Mouse (Mus musculus) 3T3-L1 (cell line): ENCODE measurements at regions not wholly inside any gene's neighbourhood (a gene's known extent, or its start where the extent isn't known, plus 50 kb on each side); places are given as distances from the start of the nearest gene placed in this dataset.
"Not testable (repeated sequence)": the region's sequence is repeated elsewhere in the genome, so short reads cannot be mapped to it uniquely, and the experiment has no call there.

Experiments used
- DNase-seq: peaks from one replicate; pipeline ENCODE4 v3.0.0-alpha.2; 2015; ENCODE audit warnings: low read depth, low spot score

DNA sequence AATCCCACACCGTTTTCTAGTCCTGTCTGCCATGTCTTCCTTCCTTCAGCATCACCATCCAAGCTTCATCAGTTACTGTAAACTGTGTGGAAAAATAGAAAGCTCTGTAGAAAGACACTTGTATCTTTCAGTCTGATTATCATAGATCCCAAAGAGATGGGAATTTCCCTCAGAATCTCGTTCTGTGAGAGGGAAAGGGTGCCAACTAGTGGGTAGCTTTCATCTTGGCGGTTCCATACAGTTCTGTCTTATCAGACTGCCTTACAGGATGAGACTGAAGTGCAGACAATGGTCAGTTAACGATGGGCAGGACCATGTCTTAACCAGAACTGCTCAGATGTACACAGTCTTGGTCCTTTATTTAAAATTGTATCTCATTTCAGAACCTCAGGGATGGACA lies 243.9 kb downstream of the Gadd45g start:
- DNase-seq = no peak

DNA sequence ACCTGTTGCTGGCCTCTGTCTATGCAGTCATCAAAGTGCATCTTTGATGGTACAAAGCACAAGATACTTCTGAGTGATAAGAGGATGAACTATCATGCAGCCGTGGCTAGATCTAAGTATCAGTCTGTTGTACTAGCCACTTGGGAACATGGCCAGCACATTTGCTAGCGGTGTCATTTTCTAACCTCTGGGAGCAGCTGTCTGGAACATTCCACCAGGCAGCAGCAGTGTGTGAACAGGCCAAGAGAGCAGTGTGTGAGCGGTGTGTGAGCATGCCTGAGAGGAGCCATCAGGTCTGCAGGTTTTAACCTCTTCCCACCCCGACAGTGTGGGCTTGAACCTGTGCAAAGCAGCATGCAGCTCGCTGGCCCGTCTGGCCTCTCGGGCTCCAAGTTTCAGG lies 248.3 kb downstream of the Gadd45g start:
- DNase-seq = no peak

DNA sequence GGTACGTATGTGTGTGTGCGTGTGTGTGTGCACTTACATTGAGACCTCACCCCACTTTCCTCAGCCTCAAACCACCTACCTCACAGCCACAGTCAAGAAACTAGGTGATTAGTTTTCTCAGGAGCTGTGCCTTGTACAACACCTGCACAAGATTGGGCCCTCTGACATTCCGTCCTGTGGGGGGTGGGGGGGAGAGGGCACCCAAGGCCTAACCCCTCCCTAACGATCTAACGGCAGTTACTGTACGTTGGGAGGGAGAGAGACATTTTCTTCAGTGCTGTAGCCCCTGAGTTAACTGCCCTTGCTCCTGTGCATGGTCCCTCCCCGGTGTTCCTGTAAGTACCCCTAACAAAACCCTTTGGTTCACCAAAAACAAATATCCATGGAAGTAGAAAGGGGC lies 250.0 kb downstream of the Gadd45g start:
- no peak for DNase-seq

DNA sequence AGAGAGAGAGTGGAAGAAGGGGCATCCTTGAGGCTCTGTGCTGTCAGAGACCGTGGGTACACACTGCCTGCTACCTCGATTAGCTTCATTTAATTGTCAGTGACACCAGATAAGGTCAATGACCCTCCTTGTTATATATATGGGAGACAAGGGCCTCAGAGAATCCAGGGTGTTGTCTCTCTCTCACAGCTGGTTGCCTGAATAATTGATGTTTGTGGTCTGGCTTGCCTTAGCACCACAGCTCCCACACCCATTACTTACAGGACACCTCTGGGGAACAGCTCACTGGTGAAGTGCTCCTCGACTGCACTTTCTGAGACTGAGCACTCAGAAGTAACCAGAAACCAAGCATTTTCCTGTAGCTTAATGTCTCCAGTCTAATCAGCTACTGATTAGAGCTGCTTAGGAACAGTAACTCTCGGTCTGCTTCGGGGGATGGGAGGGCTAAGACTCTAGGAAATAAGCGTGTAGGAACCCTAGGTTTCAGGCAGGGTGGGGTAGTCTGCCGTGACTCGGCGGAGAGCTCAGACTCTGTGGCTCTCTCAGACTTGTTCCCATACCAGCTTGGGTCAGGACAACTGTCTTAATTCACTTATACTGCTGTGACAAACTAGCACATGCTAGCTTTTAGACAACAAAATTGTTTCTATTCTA lies 259.6 kb downstream of the Gadd45g start:
- DNase-seq = no peak

DNA sequence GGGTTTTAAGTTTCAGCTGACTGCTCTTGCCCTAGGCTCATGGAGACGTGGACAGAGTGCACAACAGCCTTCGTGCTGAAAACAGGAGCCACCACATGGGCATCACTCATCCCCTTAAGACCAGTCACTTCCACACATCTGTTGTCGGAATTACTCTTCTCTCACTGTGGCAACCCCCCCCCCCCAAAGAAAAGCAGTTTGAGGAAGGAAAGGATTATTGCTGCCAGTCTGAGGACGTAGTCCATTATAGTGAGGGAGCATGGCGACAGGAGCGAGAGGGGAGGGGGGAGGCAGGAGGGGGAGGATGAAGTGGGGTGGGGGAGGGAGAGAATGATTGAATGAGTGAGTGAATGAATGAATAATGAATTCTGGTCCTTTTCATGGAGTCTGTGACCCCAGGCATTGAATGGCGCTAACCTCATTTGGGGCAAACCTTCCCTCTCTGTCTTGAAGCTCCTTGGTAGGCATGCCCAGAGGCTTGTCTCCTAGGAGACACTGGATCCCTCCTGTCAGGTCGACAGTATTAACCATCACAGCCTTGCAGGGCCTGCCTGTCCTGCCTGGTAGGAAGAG lies 262.0 kb downstream of the Gadd45g start:
- no peak for DNase-seq

DNA sequence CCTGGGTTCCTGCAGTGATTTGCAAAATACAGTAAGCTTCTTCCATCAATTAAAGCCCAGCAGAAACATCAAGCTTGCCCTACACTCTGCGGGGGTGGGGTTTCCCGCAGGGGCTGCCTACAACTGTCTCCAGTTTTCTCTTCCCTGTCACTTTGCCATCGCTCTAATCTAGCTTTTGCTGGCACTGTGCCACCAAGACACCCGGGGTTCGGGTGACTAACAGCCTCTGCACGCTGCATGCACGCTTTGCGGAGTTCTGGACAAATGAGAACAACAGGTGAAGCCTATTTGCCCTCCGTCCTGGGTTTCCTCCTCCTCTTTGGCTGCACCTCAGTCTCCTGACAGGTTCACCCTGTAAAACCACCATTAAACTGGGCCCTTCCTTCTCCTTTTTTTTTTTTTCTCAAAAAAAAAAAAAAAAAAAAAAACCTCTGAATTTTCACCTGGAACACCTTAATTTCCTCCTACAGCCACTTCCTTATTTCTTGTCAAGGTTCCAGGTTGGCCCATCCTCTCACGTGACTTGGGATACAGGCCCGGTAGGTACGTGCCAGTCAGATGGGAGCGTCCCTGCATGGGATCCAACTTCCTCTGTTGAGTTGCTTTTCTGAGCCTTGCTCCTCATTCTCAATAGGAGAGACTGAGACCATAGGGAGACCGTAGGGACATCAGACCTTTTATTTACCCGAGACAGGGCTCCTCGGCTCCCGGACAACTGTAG lies 262.7 kb downstream of the Gadd45g start:
- no peak for DNase-seq

DNA sequence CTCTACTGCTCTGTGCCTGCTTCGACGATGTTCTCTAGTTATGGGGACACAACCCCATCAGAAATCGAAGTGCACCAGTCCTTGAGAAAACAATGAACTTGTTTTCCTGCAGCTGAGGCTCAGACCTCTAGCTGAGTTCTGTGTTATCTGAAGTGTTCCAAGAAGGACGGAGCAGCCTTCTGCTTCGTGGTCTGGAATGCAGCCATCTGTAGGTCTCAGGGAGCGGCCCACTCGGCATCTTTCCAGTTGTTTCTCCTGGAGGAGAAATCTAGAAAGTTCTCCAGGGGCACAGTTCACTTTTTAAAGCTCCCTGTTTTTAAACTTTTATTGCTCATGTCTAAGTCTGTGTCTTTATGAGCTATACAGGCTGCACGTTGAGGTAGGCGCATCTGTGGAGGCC lies 264.3 kb downstream of the Gadd45g start:
- DNase-seq = peak; percentile 61

DNA sequence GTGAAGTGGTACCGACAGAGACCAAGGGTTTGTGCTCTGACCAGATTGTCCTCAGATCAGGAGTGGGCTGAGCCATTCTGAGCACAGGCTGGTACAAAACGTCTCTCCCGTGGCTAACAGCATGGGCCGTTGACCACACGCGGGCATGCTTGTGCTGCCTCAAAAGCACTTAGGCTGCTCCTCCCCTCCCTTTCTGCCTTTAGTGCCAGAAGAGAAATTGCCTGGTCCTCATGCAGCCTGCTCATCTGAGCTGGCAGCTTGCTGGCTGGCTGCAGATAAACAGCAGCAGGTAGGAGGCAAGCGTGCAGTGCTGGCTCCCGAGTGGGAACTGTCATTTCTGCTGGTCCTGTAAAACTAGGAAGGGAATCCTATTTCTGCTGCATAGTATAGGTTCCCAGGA lies 267.1 kb downstream of the Gadd45g start:
- no peak for DNase-seq

DNA sequence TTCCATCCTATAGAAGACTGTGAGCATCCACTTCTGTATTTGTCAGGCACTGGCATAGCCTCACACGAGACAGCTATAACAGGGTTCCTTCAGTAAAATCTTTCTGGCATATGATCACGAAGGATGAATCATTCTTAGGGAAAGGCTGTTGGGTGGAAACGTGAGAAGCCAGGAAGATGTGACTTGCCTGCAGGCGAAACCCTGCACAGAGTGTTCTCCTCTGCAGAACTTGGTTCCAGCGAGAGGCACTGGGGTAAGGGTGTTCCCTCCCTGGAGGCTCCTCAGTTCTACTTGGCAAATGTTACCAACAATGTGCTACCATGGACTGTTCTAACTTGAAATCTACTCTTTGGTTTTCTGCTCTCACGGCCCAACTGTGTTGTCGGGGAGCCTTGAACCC lies 268.0 kb downstream of the Gadd45g start:
- DNase-seq = peak; percentile 79

DNA sequence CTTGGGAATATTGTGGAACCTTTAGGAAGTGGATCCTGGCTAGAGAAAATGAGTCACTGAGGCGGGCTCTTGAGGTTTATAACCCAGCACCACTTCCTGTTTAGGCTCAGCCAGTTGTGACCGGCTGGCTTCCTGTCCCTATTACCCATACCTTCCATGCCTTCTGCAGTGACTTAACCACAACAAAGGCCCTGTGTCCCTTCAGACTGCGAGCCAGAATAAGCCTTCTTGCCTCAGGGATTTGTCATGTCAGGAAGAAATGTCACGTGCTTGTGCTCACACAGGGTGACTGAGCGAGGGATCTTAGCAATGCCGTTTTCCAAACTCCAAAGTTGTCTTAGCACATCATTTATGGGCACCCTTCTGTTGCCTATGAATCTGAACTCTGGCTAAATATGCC lies 268.5 kb downstream of the Gadd45g start:
- peak; percentile 50 for DNase-seq

DNA sequence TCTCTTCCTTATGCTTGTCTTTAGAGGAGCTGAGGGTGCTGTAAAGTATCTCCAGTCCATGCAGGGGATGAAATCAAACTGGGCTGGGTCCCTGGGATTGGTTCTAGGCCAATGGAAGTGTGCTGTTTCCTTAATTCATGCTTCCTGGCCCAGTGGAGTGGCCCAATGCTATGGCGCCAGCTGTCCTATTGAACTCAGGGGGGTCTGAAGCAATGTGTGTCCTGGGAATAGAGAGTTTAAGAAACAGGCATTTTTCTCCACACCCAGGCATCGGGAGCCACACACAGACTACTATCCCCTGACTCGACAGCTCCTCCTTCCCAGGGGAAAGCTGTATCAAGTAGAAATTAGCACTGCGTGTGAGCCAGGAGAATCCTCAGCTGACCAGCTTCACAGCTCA lies 269.8 kb downstream of the Gadd45g start:
- peak; percentile 42 for DNase-seq

DNA sequence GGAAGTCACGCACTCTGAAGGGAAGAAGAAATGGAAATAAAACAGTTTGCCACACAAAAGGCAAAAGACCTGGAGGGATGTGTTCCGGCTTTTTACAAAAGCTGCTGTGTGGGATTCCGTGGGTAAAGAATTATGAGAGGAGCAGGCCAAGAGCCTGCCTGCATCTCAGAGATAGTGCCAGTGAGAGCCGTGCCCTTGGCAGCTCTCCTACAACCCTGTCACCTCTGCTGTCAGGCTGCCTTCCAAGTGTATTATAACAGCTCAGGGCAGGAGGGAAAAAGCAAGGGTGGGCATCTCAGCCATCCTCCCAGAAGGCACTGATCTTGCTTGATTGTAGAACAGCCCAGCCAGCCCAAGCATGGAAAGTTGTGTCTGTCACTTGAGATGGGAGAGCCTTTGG lies 270.3 kb downstream of the Gadd45g start:
- peak; percentile 24 for DNase-seq

DNA sequence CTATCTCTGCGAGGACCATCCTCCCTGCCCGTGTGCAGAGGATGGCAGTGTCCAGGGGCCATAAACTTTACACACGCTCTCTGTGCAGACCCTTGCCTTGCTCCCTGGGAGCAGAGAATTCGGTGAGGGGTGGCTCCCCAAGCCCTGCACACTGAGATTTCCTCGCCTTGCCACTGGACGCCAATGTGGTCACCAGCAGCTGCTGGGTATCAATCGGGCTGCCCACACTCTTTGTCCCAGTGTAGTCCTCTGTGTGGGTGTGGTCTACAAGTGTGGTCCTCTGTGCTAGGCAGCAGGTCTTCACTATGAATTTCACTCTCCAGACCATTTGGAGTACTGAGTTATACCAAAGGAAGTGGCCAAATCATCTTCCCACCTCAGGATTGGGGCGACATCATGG lies 274.3 kb downstream of the Gadd45g start:
- DNase-seq = no peak

DNA sequence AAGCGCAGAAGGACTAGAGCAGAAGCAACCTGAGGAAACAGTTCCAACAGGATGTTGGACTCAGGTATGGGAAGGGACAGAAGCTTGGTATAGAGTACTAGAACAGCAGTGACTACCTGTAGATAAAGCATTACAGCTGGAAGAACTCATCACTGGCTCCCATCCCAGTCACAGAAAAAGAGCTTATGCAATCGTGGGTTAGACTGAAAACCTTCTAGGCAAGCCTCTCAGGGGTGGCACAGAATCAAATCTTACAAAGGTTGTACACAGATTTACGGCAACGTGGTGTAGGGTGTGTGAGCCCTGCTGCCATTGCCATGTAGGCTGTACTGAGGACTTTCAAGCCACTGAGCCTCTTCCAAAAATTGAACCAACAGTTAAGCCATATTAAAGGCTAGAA lies 278.6 kb downstream of the Gadd45g start:
- DNase-seq = peak; percentile 26

DNA sequence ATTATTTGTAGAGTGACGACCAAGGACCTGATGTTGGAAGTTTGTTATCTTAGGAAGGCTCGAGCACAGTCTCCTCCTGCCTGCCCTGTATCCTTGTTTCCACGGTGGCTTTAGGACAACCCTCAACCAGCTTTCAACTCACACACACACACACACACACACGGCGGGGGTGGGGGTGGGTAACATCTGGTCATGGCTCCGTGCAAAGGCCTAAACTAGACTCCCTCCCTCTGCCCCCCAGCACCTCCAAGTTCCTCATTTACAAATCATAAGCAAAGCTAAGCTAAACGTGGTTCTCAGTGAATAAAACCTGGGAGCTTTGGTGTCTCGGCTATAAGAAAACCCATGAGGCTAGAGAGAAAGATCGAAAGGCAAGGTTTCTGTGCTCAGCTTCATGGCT lies 281.3 kb downstream of the Gadd45g start:
- no peak for DNase-seq

DNA sequence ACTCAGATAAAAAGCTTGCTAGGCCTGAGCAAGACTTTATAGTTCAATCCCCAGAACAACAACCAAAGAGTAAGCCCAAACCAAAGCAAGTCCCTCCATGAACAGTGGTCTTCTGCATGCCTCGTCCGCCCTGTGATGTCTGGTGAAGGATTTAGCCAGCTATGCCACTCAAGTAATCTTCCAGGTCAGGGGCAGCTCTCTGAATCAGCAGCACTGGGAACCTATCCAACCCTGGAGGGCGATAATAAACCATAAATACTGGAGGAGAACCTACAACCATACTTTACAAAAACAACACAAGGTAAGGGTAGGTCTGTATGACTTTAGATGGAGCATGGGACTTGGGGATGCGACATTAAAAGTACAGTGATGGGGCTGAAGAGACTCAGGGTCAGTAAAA lies 283.0 kb downstream of the Gadd45g start:
- DNase-seq = peak; percentile 52

DNA sequence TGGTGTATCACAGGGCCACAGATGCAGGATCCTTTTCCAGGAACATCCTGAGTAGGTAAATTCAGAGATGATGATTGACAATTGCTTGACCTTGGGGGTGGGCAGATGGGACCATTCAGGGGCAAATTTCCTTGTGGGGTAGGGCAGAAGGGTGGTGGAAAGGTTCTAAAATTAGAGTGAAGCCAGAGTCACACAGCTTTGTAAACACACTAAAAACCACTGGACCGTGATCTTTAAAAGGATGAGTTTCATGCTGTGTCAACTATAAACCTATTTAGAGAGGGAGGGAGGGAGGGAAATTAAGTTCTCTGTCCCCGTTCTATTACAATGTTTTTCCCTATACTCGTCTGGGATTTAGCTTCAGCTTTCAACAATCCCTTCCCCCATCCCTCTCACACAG lies 286.7 kb downstream of the Gadd45g start:
- no peak for DNase-seq

DNA sequence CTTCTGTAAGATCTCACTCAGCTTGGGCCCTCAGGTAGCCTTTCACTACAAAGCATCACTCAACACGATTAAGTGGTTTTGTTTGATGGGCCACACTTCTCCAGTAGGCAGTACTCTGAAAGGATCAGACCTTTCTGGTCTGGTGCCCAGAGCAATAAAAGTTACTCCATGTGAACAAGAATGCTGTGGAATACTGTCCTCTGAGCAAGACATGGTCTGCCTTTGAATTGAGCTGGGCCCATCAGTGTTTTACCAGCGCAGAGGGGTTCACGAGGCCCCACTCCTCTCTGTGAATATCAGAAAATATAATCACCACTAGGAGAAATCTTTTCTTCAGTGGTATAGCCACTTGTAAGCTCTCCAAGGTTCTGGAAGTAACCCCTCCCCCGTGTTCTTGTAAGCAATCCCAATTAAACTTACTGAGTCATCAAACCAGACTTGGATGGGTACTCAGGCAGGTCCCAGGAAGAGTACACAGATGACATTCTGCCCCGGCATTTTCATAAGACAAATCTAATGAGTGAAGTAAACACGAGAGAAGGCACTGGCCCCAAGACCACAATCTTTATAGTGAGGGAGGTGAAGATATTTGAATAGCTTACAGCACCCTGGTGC lies 292.0 kb downstream of the Gadd45g start:
- peak; percentile 55 for DNase-seq

DNA sequence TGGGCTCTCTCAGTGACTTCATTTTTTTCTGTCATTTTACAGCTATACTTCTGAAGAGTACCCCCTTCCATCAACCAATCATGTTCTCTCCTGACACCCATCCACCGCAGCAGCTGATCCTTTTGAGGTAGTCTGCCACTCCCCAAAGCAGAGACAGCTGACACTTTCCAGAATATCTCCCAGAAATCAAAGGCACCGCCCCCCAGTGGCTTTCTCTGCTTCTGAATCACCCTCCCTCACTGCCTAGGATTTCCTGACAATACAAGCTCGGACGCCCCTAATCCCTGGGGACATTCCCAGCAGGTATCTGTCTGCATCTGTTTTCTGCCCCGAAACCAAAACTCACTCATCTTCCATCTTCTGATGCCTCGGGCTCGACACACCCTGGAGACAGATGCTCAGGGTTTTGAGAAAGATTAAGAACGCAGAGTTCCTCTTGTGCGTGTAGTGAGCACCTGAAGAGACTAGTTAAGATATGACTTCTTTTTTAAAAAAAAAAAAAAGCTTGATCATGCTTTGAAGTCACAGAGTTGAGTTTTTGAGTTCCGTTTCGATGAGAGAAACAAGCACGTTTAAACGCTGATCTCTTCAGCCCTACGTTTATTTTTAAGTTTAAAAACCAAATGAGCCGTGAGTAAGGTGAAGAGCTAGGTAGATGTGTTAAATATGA lies 292.8 kb downstream of the Gadd45g start:
- DNase-seq = no peak

DNA sequence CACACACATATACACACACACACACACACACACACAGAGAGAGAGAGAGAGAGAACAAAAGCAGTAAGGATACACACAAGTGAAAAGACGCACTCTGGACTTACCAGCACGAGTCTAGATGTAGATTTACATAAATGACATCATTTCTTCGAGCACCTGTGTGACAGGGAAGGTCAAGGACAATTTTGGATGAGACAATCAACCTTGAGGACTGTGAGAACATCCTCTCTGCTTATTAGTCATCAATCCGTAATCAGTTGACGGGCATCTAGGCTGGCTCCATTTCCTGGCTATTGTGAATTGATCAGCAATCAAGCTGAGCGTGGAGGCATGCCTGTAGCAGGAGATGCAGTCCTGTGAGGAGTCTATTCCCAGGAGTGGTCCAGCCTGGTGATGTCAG lies 293.7 kb downstream of the Gadd45g start:
- DNase-seq = no peak

DNA sequence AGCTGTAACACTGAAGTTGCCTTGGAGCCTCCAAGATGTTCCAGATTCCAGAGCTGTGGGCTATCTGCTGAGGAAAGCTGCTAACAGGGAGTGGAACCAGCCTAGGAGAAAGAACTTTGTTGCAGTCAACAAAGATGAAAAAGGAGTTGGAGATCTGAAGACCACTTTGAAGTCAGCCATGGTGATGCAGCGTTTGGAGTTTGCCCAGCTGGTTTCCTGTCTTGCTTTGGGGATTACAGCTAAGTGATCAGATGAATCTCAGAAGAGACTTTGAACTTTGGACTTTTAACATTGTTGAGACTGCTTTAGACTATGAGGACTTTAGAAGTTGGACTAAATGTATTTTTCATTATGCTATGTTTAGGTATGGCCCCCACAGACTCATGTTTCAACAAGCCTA lies 297.6 kb downstream of the Gadd45g start:
- not testable (repeated sequence) for DNase-seq

DNA sequence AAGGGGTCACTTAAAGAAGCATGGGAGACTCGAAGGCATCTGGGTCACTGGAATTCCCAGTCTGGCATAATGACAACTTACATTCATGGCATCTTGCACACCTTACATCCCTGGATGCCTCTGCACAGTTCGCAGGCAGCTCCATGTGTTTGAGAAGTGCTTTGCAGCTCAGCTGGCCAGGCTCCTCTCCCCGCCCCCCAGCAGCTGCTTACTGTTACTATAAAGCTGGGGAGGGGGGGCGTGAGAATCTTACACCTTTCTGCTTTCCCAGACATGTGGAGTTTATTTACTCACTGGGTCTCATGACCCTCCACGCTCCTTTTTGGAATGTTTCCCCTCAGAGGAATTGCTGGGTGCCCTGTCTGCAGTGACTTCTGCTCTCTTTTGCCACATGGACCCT lies 299.4 kb downstream of the Gadd45g start:
- no peak for DNase-seq
